ENCODE assay signal across 8 mouse cellular contexts in genomic region chr2:26132628-26133551, GRCm38 (mm10). TPM values are rescaled to one million over a fixed set of nuclear protein-coding genes. Genes with fewer than 3 reads are reported as not detected.
DNase-seq lines count a peak whose midpoint lies in the region; ATAC-seq and TF ChIP-seq lines count a peak whose summit lies in the region.

No protein-coding gene starts in this region.

- H3K27ac ChIP-seq in embryonic facial prominence, embryonic 13.5 days, result peak overlapping the region; percentile 91
- peak overlapping the region; percentile 89 for H3K27ac ChIP-seq in kidney, adult 2 months (ENCODE audit: insufficient read depth, low read depth, low read length)
- H3K27ac ChIP-seq in limb, embryonic 10.5 days, result peak overlapping the region; percentile 90
- peak overlapping the region; percentile 93 for H3K27ac ChIP-seq in midbrain, embryonic 12.5 days (replicated peaks)

- H3K36me3 ChIP-seq in embryonic facial prominence, embryonic 13.5 days, result peaks cover 23% of the 10 kb centered on the region
- no peaks in the 10 kb centered on the region for H3K36me3 ChIP-seq in kidney, adult 2 months (ENCODE audit: control insufficient read depth, insufficient read depth, low read length)
- H3K36me3 ChIP-seq in limb, embryonic 10.5 days, result peaks cover 17% of the 10 kb centered on the region
- 0 out of 2 replicates have a peak, but pooled peaks cover 5% of the 10 kb centered on the region for H3K36me3 ChIP-seq in midbrain, embryonic 12.5 days

- peak overlapping the region; percentile 37 for H3K4me3 ChIP-seq in embryonic facial prominence, embryonic 13.5 days
- H3K4me3 ChIP-seq in kidney, adult 2 months (ENCODE audit: insufficient read depth, low read depth, low read length), result peak overlapping the region; percentile 22
- H3K4me3 ChIP-seq in limb, embryonic 10.5 days, result peak overlapping the region; percentile 49
- peak overlapping the region; percentile 25 for H3K4me3 ChIP-seq in midbrain, embryonic 12.5 days

- DNase-seq in 3134 (ENCODE audit: extremely low read depth, insufficient read length, low spot score), result peak; percentile 89
- peak; percentile 92 to 96 for DNase-seq in adrenal gland, postnatal 36 days
- DNase-seq in heart, adult 18-20 months, result peak; percentile 88 to 90
- DNase-seq in kidney, adult 2 months, result peak; percentile 95
- DNase-seq in limb, embryonic 10.5 days (ENCODE audit: low spot score), result peak; percentile 84
- peak; percentile 57 to 77 for DNase-seq in spleen, postnatal 4 days (ENCODE audit: low spot score in 2 of 2)

- 3% methylated on average over 25 of the region's 25 CpGs for WGBS in embryonic facial prominence, embryonic 13.5 days
- 7% methylated on average over 25 of the region's 25 CpGs for WGBS in kidney, adult 2 months
- WGBS in limb, embryonic 10.5 days, result 4% methylated on average over 25 of the region's 25 CpGs
- WGBS in midbrain, embryonic 12.5 days, result 2% methylated on average over 25 of the region's 25 CpGs

- peak; percentile 56; the same call in 1 of the 2 replicates for ATAC-seq in embryonic facial prominence, embryonic 13.5 days (ENCODE audit: insufficient number of reproducible peaks, insufficient read depth, low FRiP score, low TSS enrichment, low read depth)
- ATAC-seq in midbrain, embryonic 12.5 days (ENCODE audit: low FRiP score, low read depth), result peak; percentile 71

- H3K9ac ChIP-seq in embryonic facial prominence, embryonic 13.5 days, result peak overlapping the region; percentile 71
- H3K9ac ChIP-seq in midbrain, embryonic 12.5 days (replicated peaks), result peak overlapping the region; percentile 50; the same call in 1 of the 2 replicates

- no peak for TF ChIP-seq POLR2A in kidney, adult 2 months (IDR thresholded peaks at IDR 0.05; ENCODE audit: low read depth, low read length)

- H3K27me3 ChIP-seq in embryonic facial prominence, embryonic 13.5 days, result no peaks in the 10 kb centered on the region
- no peaks in the 10 kb centered on the region for H3K27me3 ChIP-seq in kidney, adult 2 months (replicated peaks; ENCODE audit: control insufficient read depth, insufficient read depth, low read length)
- 0 out of 2 replicates have a peak, but pooled peaks cover 4% of the 10 kb centered on the region for H3K27me3 ChIP-seq in limb, embryonic 10.5 days (ENCODE audit: low read depth, poor library complexity, severe bottlenecking)
- H3K27me3 ChIP-seq in midbrain, embryonic 12.5 days, result no peaks in the 10 kb centered on the region; the same call in 1 of the 2 replicates

- H3K4me1 ChIP-seq in embryonic facial prominence, embryonic 13.5 days, result peaks cover 22% of the 10 kb centered on the region
- peaks cover 20% of the 10 kb centered on the region for H3K4me1 ChIP-seq in kidney, adult 2 months (ENCODE audit: control insufficient read depth, insufficient read depth, low read length)
- H3K4me1 ChIP-seq in limb, embryonic 10.5 days, result peaks cover 23% of the 10 kb centered on the region
- peaks cover 25% of the 10 kb centered on the region for H3K4me1 ChIP-seq in midbrain, embryonic 12.5 days

- no peaks in the 10 kb centered on the region for H3K9me3 ChIP-seq in embryonic facial prominence, embryonic 13.5 days
- no peaks in the 10 kb centered on the region for H3K9me3 ChIP-seq in limb, embryonic 10.5 days (replicated peaks)
- no peaks in the 10 kb centered on the region for H3K9me3 ChIP-seq in midbrain, embryonic 12.5 days

- peak overlapping the region; percentile 67 for H3K4me2 ChIP-seq in embryonic facial prominence, embryonic 13.5 days
- peak overlapping the region; percentile 52 for H3K4me2 ChIP-seq in midbrain, embryonic 12.5 days (replicated peaks)

- peak; percentile 43 for TF ChIP-seq CTCF in kidney, adult 2 months (conservative IDR thresholded peaks at IDR 0.05; ENCODE audit: insufficient read depth, insufficient read length, low read depth, low read length)

RNA-seq across cellular contexts. Expression of gene Nacc2, which starts 9.9 kb away (rescaled TPM):
- 10 to 100 TPM; 33.3 to 40.1 TPM for total RNA-seq in adrenal gland, postnatal 36 days (2021)
- polyA plus RNA-seq in embryonic facial prominence, embryonic 13.5 days (2015; fragmentation: Nextera tagmentation; extraction: Ambion mirVana), result 4.4 and 6.7 TPM in 2 replicates
- total RNA-seq in heart, adult 18-20 months (2021), result 10 to 100 TPM; 29.4 to 30.2 TPM
- polyA plus RNA-seq in kidney, adult 2 months (2012; rRNA removed), result 38.1 and 57.0 TPM in 2 replicates
- 3.2 and 3.6 TPM in 2 replicates for polyA plus RNA-seq in limb, embryonic 10.5 days (2016; fragmentation: Nextera tagmentation; extraction: Ambion mirVana)
- 8.7 and 11.1 TPM in 2 replicates for polyA plus RNA-seq in midbrain, embryonic 12.5 days (2016; fragmentation: Nextera tagmentation; extraction: Ambion mirVana)

Comparison
In these comparisons a context has a peak if more than half of its experiments do, and no peak if none do; other contexts are left out.
1. Peak in every context shown above with its lines: DNase-seq, ATAC-seq, H3K4me3 ChIP-seq and H3K27ac ChIP-seq.